Mouse (Mus musculus) right cerebral cortex, postnatal 14 days (tissue): ENCODE measurements around the gene Fryl.

Experiments used
- DNase-seq: peaks from one replicate; pipeline ENCODE4 v3.0.0; 2022

Gene Fryl

GRCm38 (mm10) chr5:73256352-73257065 is at the start of gene Fryl:
Gene Fryl (minus strand): TSS chr5:73256619.
- DNase-seq, result peak; percentile 97

- no peak for DNase-seq
These were observed 48.1 kb upstream of the Fryl start for GRCm38 (mm10) chr5:73304507-73304906.

- DNase-seq, result no peak
These were observed 45.3 kb upstream of the Fryl start for GRCm38 (mm10) chr5:73301601-73302307.

- DNase-seq, result no peak
These were observed 39.5 kb upstream of the Fryl start for GRCm38 (mm10) chr5:73295916-73296315.

- DNase-seq, result no peak
These were observed 38.6 kb upstream of the Fryl start for GRCm38 (mm10) chr5:73295016-73295415.

GRCm38 (mm10) chr5:73293458-73293827 is 37.0 kb upstream of the Fryl start:
- DNase-seq, result no peak

GRCm38 (mm10) chr5:73292502-73293457 is 36.4 kb upstream of the Fryl start, which contains the start of gene Ociad1:
Gene Ociad1 (plus strand): TSS chr5:73292784.
- DNase-seq, result peak; percentile 94

- DNase-seq, result no peak
These were observed 33.5 kb upstream of the Fryl start for GRCm38 (mm10) chr5:73289900-73290299.

- no peak for DNase-seq
These were observed 30.2 kb upstream of the Fryl start for GRCm38 (mm10) chr5:73286603-73287002.

GRCm38 (mm10) chr5:73285470-73285978 is 29.1 kb upstream of the Fryl start:
- no peak for DNase-seq

GRCm38 (mm10) chr5:73284046-73284445 is 27.6 kb upstream of the Fryl start:
- DNase-seq, result no peak

- no peak for DNase-seq
These were observed 24.1 kb upstream of the Fryl start for GRCm38 (mm10) chr5:73280567-73280850.

GRCm38 (mm10) chr5:73279732-73280566 is 23.5 kb upstream of the Fryl start:
- DNase-seq, result no peak

GRCm38 (mm10) chr5:73279190-73279589 is 22.8 kb upstream of the Fryl start:
- DNase-seq, result no peak

GRCm38 (mm10) chr5:73274941-73275340 is 18.5 kb upstream of the Fryl start:
- DNase-seq, result no peak

- DNase-seq, result no peak
These were observed 16.8 kb upstream of the Fryl start for GRCm38 (mm10) chr5:73273171-73273570.

- no peak for DNase-seq
These were observed 14.2 kb upstream of the Fryl start for GRCm38 (mm10) chr5:73270612-73271011.

GRCm38 (mm10) chr5:73268636-73269213 is 12.3 kb upstream of the Fryl start:
- DNase-seq, result no peak

GRCm38 (mm10) chr5:73265460-73265859 is 9.0 kb upstream of the Fryl start:
- no peak for DNase-seq

- DNase-seq, result no peak
These were observed 7.7 kb upstream of the Fryl start for GRCm38 (mm10) chr5:73264122-73264521.

- DNase-seq, result no peak
These were observed 1.3 kb upstream of the Fryl start for GRCm38 (mm10) chr5:73257723-73258122.

GRCm38 (mm10) chr5:73257096-73257495 is 677 bp upstream of the Fryl start:
- DNase-seq, result no peak
